Mouse (Mus musculus) neural tube, embryonic 11.5 days (tissue): ENCODE results near the gene Nos1. TPM values are rescaled to one million over a fixed set of nuclear protein-coding genes. Genes with fewer than 3 reads are reported as not detected.

ENCODE experiments used
- ATAC-seq: fragments of 200-750 bp; cut with Nextera tagmentation; 2 replicates; pipeline ENCODE4 v1.8.0; 2017; ENCODE audit warnings: moderate number of reproducible peaks, mild to moderate bottlenecking, moderate TSS enrichment, moderate library complexity; ENCODE audit not compliant: insufficient read depth, low FRiP score, low TSS enrichment
- DNase-seq: peaks from one replicate; pipeline ENCODE4 v3.0.0-alpha.2; 2015; ENCODE audit warnings: low spot score
- H3K27ac ChIP-seq: fragments of 300-500 bp; sonication (generic); 2 replicates; pipeline ENCODE4 v1.5.1; 2014; ENCODE audit warnings: low read depth, mild to moderate bottlenecking, low read length
- H3K27me3 ChIP-seq: fragments of 300-500 bp; sonication (generic); 2 replicates; pipeline ENCODE4 v1.6.1; 2014; ENCODE audit warnings: mild to moderate bottlenecking, low read length, mixed read lengths; ENCODE audit not compliant: control insufficient read depth, insufficient read depth
- H3K36me3 ChIP-seq: fragments of 300-500 bp; sonication (generic); 2 replicates; pipeline ENCODE4 v1.6.1; 2014; ENCODE audit warnings: mild to moderate bottlenecking, low read length, moderate library complexity, mixed read lengths; ENCODE audit not compliant: control insufficient read depth, insufficient read depth
- H3K4me1 ChIP-seq: fragments of 300-500 bp; sonication (generic); 2 replicates; pipeline ENCODE4 v1.6.1; 2014; ENCODE audit warnings: low read length, mixed read lengths; ENCODE audit not compliant: control insufficient read depth, insufficient read depth
- H3K4me2 ChIP-seq: fragments of 300-500 bp; sonication (generic); 2 replicates; pipeline ENCODE4 v1.6.1; 2014; ENCODE audit warnings: low read depth, mild to moderate bottlenecking, moderate library complexity
- H3K4me3 ChIP-seq: fragments of 300-500 bp; sonication (generic); 2 replicates; pipeline ENCODE4 v1.5.1; 2014; ENCODE audit warnings: low read depth, low read length
- H3K9ac ChIP-seq: fragments of 300-500 bp; sonication (generic); 2 replicates; pipeline ENCODE4 v1.6.1; 2014; ENCODE audit warnings: mild to moderate bottlenecking, low read length
- H3K9me3 ChIP-seq: fragments of 300-500 bp; sonication (generic); 2 replicates; pipeline ENCODE4 v1.6.1; 2016; ENCODE audit warnings: low read length; ENCODE audit not compliant: control insufficient read depth
- WGBS: fragments of 180-500 bp; shearing (Covaris S2); extraction: QIAGEN DNeasy Blood & Tissue Kit; methylation state at CpG from one replicate; pipeline ENCODE4 v1.1.7; 2014; 5-methylcytosine and 5-hydroxymethylcytosine counted together
- polyA plus RNA-seq: library from polyadenylated mRNA; unstranded; fragments of >200 nt; fragmentation: Nextera tagmentation; extraction: Ambion mirVana; gene quantifications from 2 replicates; pipeline ENCODE4 v1.2.1, GENCODE M21; 2014

Nos1 gene
- polyA plus RNA-seq, 1 experiment from 2014 or later, result 0.70 TPM

GRCm38 (mm10) chr5:117995911-117996310 is 215.1 kb downstream of the Nos1 start:
- Histone ChIP-seq H3K27ac (no peak overlapping the region), H3K9ac (no peak overlapping the region), H3K27me3 (no peaks in the 10 kb centered on the region), H3K4me3 (no peak overlapping the region), H3K4me1 (no peaks in the 10 kb centered on the region), H3K9me3 (no peaks in the 10 kb centered on the region), H3K36me3 (peaks cover 24% of the 10 kb centered on the region), H3K4me2 (no peak overlapping the region)
- DNase-seq (no peak), ATAC-seq (no peak)
- 89% methylated on average over 6 of the region's 6 CpGs for WGBS

- Histone ChIP-seq H3K36me3 (peaks cover 18% of the 10 kb centered on the region), H3K27ac (no peak overlapping the region), H3K9me3 (no peaks in the 10 kb centered on the region), H3K4me1 (no peaks in the 10 kb centered on the region), H3K4me2 (no peak overlapping the region), H3K27me3 (no peaks in the 10 kb centered on the region), H3K4me3 (no peak overlapping the region), H3K9ac (no peak overlapping the region)
- no peak for DNase-seq
- no peak for ATAC-seq
- WGBS, result 88% methylated on average over 6 of the region's 6 CpGs
Observed at GRCm38 (mm10) chr5:117996581-117996980, 215.7 kb downstream of the Nos1 start.

GRCm38 (mm10) chr5:117997434-117997970 is 216.7 kb downstream of the Nos1 start:
- Histone ChIP-seq H3K36me3 (peaks cover 16% of the 10 kb centered on the region), H3K9me3 (no peaks in the 10 kb centered on the region), H3K4me2 (no peak overlapping the region), H3K4me3 (no peak overlapping the region), H3K27me3 (no peaks in the 10 kb centered on the region), H3K9ac (no peak overlapping the region), H3K27ac (no peak overlapping the region), H3K4me1 (no peaks in the 10 kb centered on the region)
- DNase-seq (no peak), ATAC-seq (no peak)
- 80% methylated on average over 10 of the region's 10 CpGs for WGBS

GRCm38 (mm10) chr5:117999061-117999460 is 218.2 kb downstream of the Nos1 start:
- Histone ChIP-seq H3K36me3 (peaks cover 18% of the 10 kb centered on the region), H3K4me1 (no peaks in the 10 kb centered on the region), H3K27ac (no peak overlapping the region), H3K27me3 (no peaks in the 10 kb centered on the region), H3K9ac (no peak overlapping the region), H3K9me3 (no peaks in the 10 kb centered on the region), H3K4me3 (no peak overlapping the region), H3K4me2 (no peak overlapping the region)
- WGBS, result 81% methylated on average over 7 of the region's 7 CpGs
- ATAC-seq, result no peak
- no peak for DNase-seq

GRCm38 (mm10) chr5:117999584-117999983 is 218.8 kb downstream of the Nos1 start:
- DNase-seq (no peak), ATAC-seq (no peak)
- H3K4me1 ChIP-seq, result no peaks in the 10 kb centered on the region
- H3K27ac ChIP-seq, result no peak overlapping the region
- no peak overlapping the region for H3K4me2 ChIP-seq
- H3K36me3 ChIP-seq, result peaks cover 15% of the 10 kb centered on the region
- H3K4me3 ChIP-seq, result no peak overlapping the region
- 90% methylated on average over 11 of the region's 11 CpGs for WGBS
- H3K27me3 ChIP-seq, result no peaks in the 10 kb centered on the region
- H3K9me3 ChIP-seq, result no peaks in the 10 kb centered on the region
- no peak overlapping the region for H3K9ac ChIP-seq

- Histone ChIP-seq H3K4me2 (no peak overlapping the region), H3K4me1 (no peaks in the 10 kb centered on the region), H3K4me3 (no peak overlapping the region), H3K27ac (no peak overlapping the region), H3K9ac (no peak overlapping the region), H3K27me3 (no peaks in the 10 kb centered on the region), H3K9me3 (no peaks in the 10 kb centered on the region), H3K36me3 (peaks cover 14% of the 10 kb centered on the region)
- 39% methylated on average over 9 of the region's 9 CpGs for WGBS
- DNase-seq (peak; percentile 74), ATAC-seq (no peak; the same call in 1 of the 2 replicates)
Observed at GRCm38 (mm10) chr5:118002059-118002458, 221.2 kb downstream of the Nos1 start.

- Histone ChIP-seq H3K4me2 (no peak overlapping the region), H3K4me3 (no peak overlapping the region), H3K9me3 (no peaks in the 10 kb centered on the region), H3K27me3 (no peaks in the 10 kb centered on the region), H3K27ac (no peak overlapping the region), H3K36me3 (peaks cover 21% of the 10 kb centered on the region), H3K4me1 (no peaks in the 10 kb centered on the region), H3K9ac (no peak overlapping the region)
- 83% methylated on average over 8 of the region's 8 CpGs for WGBS
- no peak for ATAC-seq
- DNase-seq, result peak; percentile 55
Observed at GRCm38 (mm10) chr5:118004619-118005018, 223.8 kb downstream of the Nos1 start.

- no peak for DNase-seq
- no peaks in the 10 kb centered on the region for H3K9me3 ChIP-seq
- no peak overlapping the region for H3K27ac ChIP-seq
- H3K4me3 ChIP-seq, result no peak overlapping the region
- no peak for ATAC-seq
- no peaks in the 10 kb centered on the region for H3K4me1 ChIP-seq
- peaks cover 21% of the 10 kb centered on the region for H3K36me3 ChIP-seq
- no peaks in the 10 kb centered on the region for H3K27me3 ChIP-seq
- H3K4me2 ChIP-seq, result no peak overlapping the region
- WGBS, result 82% methylated on average over 1 of the region's 1 CpGs
- no peak overlapping the region for H3K9ac ChIP-seq
Observed at GRCm38 (mm10) chr5:118005728-118006127, 224.9 kb downstream of the Nos1 start.

GRCm38 (mm10) chr5:118008344-118008743 is 227.5 kb downstream of the Nos1 start:
- Histone ChIP-seq H3K27ac (no peak overlapping the region), H3K9ac (no peak overlapping the region), H3K4me2 (no peak overlapping the region), H3K27me3 (no peaks in the 10 kb centered on the region), H3K4me3 (no peak overlapping the region), H3K9me3 (no peaks in the 10 kb centered on the region), H3K4me1 (no peaks in the 10 kb centered on the region), H3K36me3 (peaks cover 14% of the 10 kb centered on the region)
- 93% methylated on average over 13 of the region's 13 CpGs for WGBS
- ATAC-seq (no peak), DNase-seq (no peak)
